Mouse (Mus musculus) forebrain, postnatal 0 days (tissue): ENCODE results near the gene Umad1. TPM values are rescaled to one million over a fixed set of nuclear protein-coding genes. Genes with fewer than 3 reads are reported as not detected.

Experiments
- ATAC-seq: fragments of 200-750 bp; cut with Nextera tagmentation; 2 replicates; pipeline ENCODE4 v1.8.0; 2017; ENCODE audit warnings: mild to moderate bottlenecking, moderate library complexity
- DNase-seq: peaks from one replicate; pipeline ENCODE4 v3.0.0-alpha.2; 2015
- H3K27ac ChIP-seq: fragments of 300-500 bp; sonication (generic); 2 replicates; pipeline ENCODE4 v1.5.1; 2014; ENCODE audit warnings: low read depth, mild to moderate bottlenecking, antibody characterized with exemption, low read length, moderate library complexity, mixed read lengths
- H3K27me3 ChIP-seq: fragments of 300-500 bp; sonication (generic); 2 replicates; pipeline ENCODE4 v1.6.1; 2014; ENCODE audit warnings: mild to moderate bottlenecking, low read length, mixed read lengths; ENCODE audit not compliant: insufficient read depth
- H3K36me3 ChIP-seq: fragments of 300-500 bp; sonication (generic); 2 replicates; pipeline ENCODE4 v1.6.1; 2014; ENCODE audit warnings: mild to moderate bottlenecking, moderate library complexity; ENCODE audit not compliant: insufficient read depth
- H3K4me1 ChIP-seq: fragments of 300-500 bp; sonication (generic); 2 replicates; pipeline ENCODE4 v1.6.1; 2014; ENCODE audit warnings: antibody characterized with exemption; ENCODE audit not compliant: insufficient read depth
- H3K4me2 ChIP-seq: fragments of 300-500 bp; sonication (generic); 2 replicates; pipeline ENCODE4 v1.6.1; 2014; ENCODE audit warnings: low read depth, mild to moderate bottlenecking, moderate library complexity
- H3K4me3 ChIP-seq: fragments of 300-500 bp; sonication (generic); 2 replicates; pipeline ENCODE4 v1.5.1; 2014; ENCODE audit warnings: low read depth, low read length, mixed read lengths
- H3K9ac ChIP-seq: fragments of 300-500 bp; sonication (generic); 2 replicates; pipeline ENCODE4 v1.6.1; 2014; ENCODE audit warnings: mild to moderate bottlenecking
- H3K9me3 ChIP-seq: fragments of 300-500 bp; sonication (generic); 2 replicates; pipeline ENCODE4 v1.6.1; 2016; ENCODE audit warnings: low read length
- CTCF ChIP-seq: sonication (generic); IDR thresholded peaks from 2 replicates; pipeline ENCODE4 v1.5.1; 2016; ENCODE audit warnings: antibody characterized with exemption, control low read depth, low read depth
- WGBS: fragments of 180-500 bp; shearing (Covaris S2); extraction: QIAGEN DNeasy Blood & Tissue Kit; methylation state at CpG from one replicate; pipeline ENCODE4 v1.1.7; 2014; 5-methylcytosine and 5-hydroxymethylcytosine counted together
- polyA plus RNA-seq: library from polyadenylated mRNA; unstranded; fragments of >200 nt; fragmentation: Nextera tagmentation; extraction: Ambion mirVana; gene quantifications from 2 replicates; pipeline ENCODE4 v1.2.1, GENCODE M21; 2015
- total RNA-seq: library from RNA; depleted of rRNA; stranded (reverse); fragments of >200 nt; gene quantifications from 2 replicates; pipeline ENCODE4 v1.2.3, GENCODE M21; 2014

The Umad1 gene
- total and polyA plus RNA-seq, 2 experiments from 2014 or later = 24.4 to 50.5 TPM

- WGBS = 79% methylated on average over 5 of the region's 5 CpGs
- ATAC-seq = no peak
- H3K27me3 ChIP-seq = no peaks in the 10 kb centered on the region
- DNase-seq = no peak
- H3K4me1 ChIP-seq = no peaks in the 10 kb centered on the region
- no peak overlapping the region for H3K4me3 ChIP-seq
- no peaks in the 10 kb centered on the region for H3K9me3 ChIP-seq
- no peak overlapping the region for H3K27ac ChIP-seq
- no peak for TF ChIP-seq CTCF
- H3K9ac ChIP-seq = no peak overlapping the region
- H3K36me3 ChIP-seq = no peaks in the 10 kb centered on the region
- no peak overlapping the region for H3K4me2 ChIP-seq
These were observed 86.2 kb downstream of the Umad1 start for GRCm38 (mm10) chr6:8345219-8345856.

GRCm38 (mm10) chr6:8347154-8347553 is 88.1 kb downstream of the Umad1 start:
- H3K4me3 ChIP-seq = no peak overlapping the region
- ATAC-seq (no peak), DNase-seq (no peak)
- no peaks in the 10 kb centered on the region for H3K27me3 ChIP-seq
- H3K4me2 ChIP-seq = no peak overlapping the region
- no peaks in the 10 kb centered on the region for H3K4me1 ChIP-seq
- H3K36me3 ChIP-seq = no peaks in the 10 kb centered on the region
- no peak overlapping the region for H3K9ac ChIP-seq
- no peak for TF ChIP-seq CTCF
- H3K27ac ChIP-seq = no peak overlapping the region
- no peaks in the 10 kb centered on the region for H3K9me3 ChIP-seq
- 88% methylated on average over 2 of the region's 2 CpGs for WGBS

- H3K4me2 ChIP-seq = no peak overlapping the region
- no peaks in the 10 kb centered on the region for H3K36me3 ChIP-seq
- no peaks in the 10 kb centered on the region for H3K27me3 ChIP-seq
- H3K9me3 ChIP-seq = no peaks in the 10 kb centered on the region
- no peak overlapping the region for H3K9ac ChIP-seq
- WGBS = 96% methylated on average over 1 of the region's 1 CpGs
- no peak overlapping the region for H3K27ac ChIP-seq
- H3K4me3 ChIP-seq = no peak overlapping the region
- no peak for TF ChIP-seq CTCF
- ATAC-seq (no peak), DNase-seq (no peak)
- H3K4me1 ChIP-seq = peaks cover 4% of the 10 kb centered on the region; the same call in 1 of the 2 replicates
These were observed 89.3 kb downstream of the Umad1 start for GRCm38 (mm10) chr6:8348344-8348743.

- 83% methylated on average over 2 of the region's 2 CpGs for WGBS
- Histone ChIP-seq H3K9ac (no peak overlapping the region), H3K4me1 (peaks cover 11% of the 10 kb centered on the region; the same call in 1 of the 2 replicates), H3K4me2 (no peak overlapping the region), H3K9me3 (no peaks in the 10 kb centered on the region), H3K27ac (no peak overlapping the region), H3K4me3 (no peak overlapping the region), H3K36me3 (no peaks in the 10 kb centered on the region), H3K27me3 (no peaks in the 10 kb centered on the region)
- no peak for TF ChIP-seq CTCF
- ATAC-seq (no peak), DNase-seq (no peak)
These were observed 90.1 kb downstream of the Umad1 start for GRCm38 (mm10) chr6:8349060-8349670.

GRCm38 (mm10) chr6:8351507-8351906 is 92.4 kb downstream of the Umad1 start:
- no peak overlapping the region for H3K9ac ChIP-seq
- ATAC-seq = no peak
- no peaks in the 10 kb centered on the region for H3K36me3 ChIP-seq
- no peak overlapping the region for H3K27ac ChIP-seq
- no peak overlapping the region for H3K4me2 ChIP-seq
- TF ChIP-seq CTCF = no peak
- H3K9me3 ChIP-seq = no peaks in the 10 kb centered on the region
- H3K4me1 ChIP-seq = peaks cover 11% of the 10 kb centered on the region; the same call in 1 of the 2 replicates
- no peak for DNase-seq
- 90% methylated on average over 2 of the region's 2 CpGs for WGBS
- H3K4me3 ChIP-seq = no peak overlapping the region
- no peaks in the 10 kb centered on the region for H3K27me3 ChIP-seq

- H3K4me2 ChIP-seq = peak overlapping the region; percentile 24; the same call in 1 of the 2 replicates
- DNase-seq (no peak), ATAC-seq (peak; percentile 75)
- H3K9ac ChIP-seq = peak overlapping the region; percentile 14; the same call in 1 of the 2 replicates
- WGBS = 19% methylated on average over 12 of the region's 12 CpGs
- no peaks in the 10 kb centered on the region for H3K36me3 ChIP-seq
- no peaks in the 10 kb centered on the region for H3K27me3 ChIP-seq
- no peak for TF ChIP-seq CTCF
- H3K9me3 ChIP-seq = no peaks in the 10 kb centered on the region
- peaks cover 11% of the 10 kb centered on the region; the same call in 1 of the 2 replicates for H3K4me1 ChIP-seq
- H3K27ac ChIP-seq = no peak overlapping the region
- no peak overlapping the region for H3K4me3 ChIP-seq
These were observed 93.6 kb downstream of the Umad1 start for GRCm38 (mm10) chr6:8352533-8353168.

- Histone ChIP-seq H3K27ac (no peak overlapping the region), H3K4me2 (peak overlapping the region; percentile 18)
- 26% methylated on average over 4 of the region's 4 CpGs for WGBS
These were observed 94.4 kb downstream of the Umad1 start for GRCm38 (mm10) chr6:8353461-8353860.

More at GRCm38 (mm10) chr6:8353461-8353860, 94.4 kb downstream of the Umad1 start:
- Histone ChIP-seq H3K4me1 (peaks cover 11% of the 10 kb centered on the region; the same call in 1 of the 2 replicates), H3K9me3 (no peaks in the 10 kb centered on the region), H3K36me3 (no peaks in the 10 kb centered on the region), H3K9ac (no peak overlapping the region), H3K27me3 (no peaks in the 10 kb centered on the region), H3K4me3 (no peak overlapping the region)
- ATAC-seq (peak; percentile 43; the same call in 1 of the 2 replicates), DNase-seq (no peak)
- TF ChIP-seq CTCF = no peak
